Mouse (Mus musculus): ENCODE measurements at regions not wholly inside any gene's neighbourhood (a gene's known extent, or its start where the extent isn't known, plus 50 kb on each side); places are given as distances from the start of the nearest gene placed in this dataset.

DNA sequence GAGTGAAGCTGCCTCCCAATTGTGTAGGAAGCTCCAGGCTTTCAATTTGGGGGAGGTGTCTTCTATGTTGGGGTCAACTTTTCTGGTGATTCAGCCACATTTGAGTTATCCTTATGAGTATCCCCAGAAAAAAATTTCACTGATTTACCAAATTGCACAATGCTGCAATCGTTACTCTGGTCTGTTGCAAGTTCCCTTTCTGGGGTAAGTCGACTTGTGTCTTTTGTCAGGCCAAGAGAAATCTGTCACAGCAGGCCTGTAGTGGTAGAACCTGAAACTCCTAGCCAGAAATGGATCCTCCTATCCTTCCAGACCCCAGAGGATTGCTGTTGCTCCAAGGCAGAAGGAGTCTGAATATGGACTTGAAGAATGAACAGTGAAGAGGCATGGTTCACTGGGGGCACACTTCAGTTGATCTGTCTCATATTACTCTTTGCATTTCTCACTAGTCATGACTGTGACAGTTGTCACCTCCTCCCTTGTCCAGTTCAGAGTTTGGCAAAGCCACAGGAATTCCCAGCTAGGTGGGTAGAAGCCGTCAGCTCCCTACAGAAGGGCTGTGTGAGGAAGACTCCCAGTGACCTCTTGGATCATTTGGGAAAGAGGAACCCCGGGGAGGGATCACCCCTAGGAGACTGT, 114.6 kb upstream of the Btg1 start:
- Histone ChIP-seq H3K36me3 (ENCODE audit: insufficient read depth, low read length) (no peaks in the 10 kb centered on the region), H3K4me1 (ENCODE audit: insufficient read depth, low read length) (no peaks in the 10 kb centered on the region), H3K4me3 (ENCODE audit: low read depth, low read length) (no peak overlapping the region), H3K9ac (replicated peaks; ENCODE audit: low read length, poor library complexity, severe bottlenecking) (no peak overlapping the region), H3K27ac (ENCODE audit: low read depth, low read length) (no peak overlapping the region), H3K4me2 (ENCODE audit: low read depth, low read length, poor library complexity, severe bottlenecking) (no peak overlapping the region), H3K27me3 (ENCODE audit: insufficient read depth, low read length) (no peaks in the 10 kb centered on the region), H3K9me3 (ENCODE audit: low read length) (no peaks in the 10 kb centered on the region)
- no peak for TF ChIP-seq CTCF (IDR thresholded peaks at IDR 0.05)
- DNase-seq (ENCODE audit: low spot score) (no peak), ATAC-seq (ENCODE audit: low FRiP score) (no peak)
- WGBS: 89% methylated on average over 4 of the region's 4 CpGs

DNA sequence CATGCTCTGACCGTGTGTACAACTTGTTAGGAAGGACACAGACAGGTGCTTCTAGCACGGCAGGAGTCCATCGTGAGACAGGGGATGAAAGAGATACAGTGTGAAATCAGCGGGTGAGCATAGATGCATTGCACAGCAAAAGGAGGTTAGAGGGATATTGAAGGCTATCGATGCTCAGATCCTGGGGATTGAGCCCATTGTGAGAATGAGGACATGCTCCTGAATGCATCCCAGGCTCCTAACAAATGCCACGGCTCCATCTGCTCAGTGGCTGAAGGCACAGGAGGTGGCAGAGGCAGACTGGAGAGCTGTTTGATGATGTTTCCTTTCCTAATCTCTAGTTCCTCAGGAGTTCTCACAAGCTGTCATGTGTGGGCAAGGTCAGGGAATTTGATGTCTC, 114.1 kb upstream of the Btg1 start:
- H3K4me1 ChIP-seq (ENCODE audit: insufficient read depth, low read length): no peaks in the 10 kb centered on the region
- H3K36me3 ChIP-seq (ENCODE audit: insufficient read depth, low read length): no peaks in the 10 kb centered on the region
- DNase-seq (ENCODE audit: low spot score): no peak
- WGBS: 64% methylated on average over 6 of the region's 6 CpGs
- no peaks in the 10 kb centered on the region for H3K27me3 ChIP-seq (ENCODE audit: insufficient read depth, low read length)
- no peak for TF ChIP-seq CTCF (IDR thresholded peaks at IDR 0.05)
- no peak overlapping the region for H3K27ac ChIP-seq (ENCODE audit: low read depth, low read length)
- no peak for ATAC-seq (ENCODE audit: low FRiP score)
- H3K4me2 ChIP-seq (ENCODE audit: low read depth, low read length, poor library complexity, severe bottlenecking): no peak overlapping the region
- H3K9me3 ChIP-seq (ENCODE audit: low read length): no peaks in the 10 kb centered on the region
- no peak overlapping the region for H3K9ac ChIP-seq (replicated peaks; ENCODE audit: low read length, poor library complexity, severe bottlenecking)
- no peak overlapping the region for H3K4me3 ChIP-seq (ENCODE audit: low read depth, low read length)

DNA sequence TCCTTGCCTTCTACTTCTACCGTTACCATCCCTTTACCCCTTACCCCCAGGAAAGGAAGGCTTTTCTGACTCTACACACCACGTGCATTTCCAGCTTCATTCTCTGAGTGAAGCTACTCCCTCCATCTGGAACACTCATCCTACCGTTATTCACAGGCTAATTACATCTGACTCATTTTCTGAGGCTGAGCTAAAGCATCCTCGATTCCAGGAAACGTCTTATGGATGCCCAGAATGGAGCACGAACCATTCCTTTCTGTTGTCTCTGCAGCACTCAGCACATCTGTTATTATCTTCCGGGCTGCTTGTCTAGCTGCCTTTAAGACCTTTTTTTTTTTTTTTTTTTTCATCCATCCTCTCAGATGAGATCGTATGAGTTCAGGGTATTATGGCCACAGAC, 112.5 kb upstream of the Btg1 start:
- H3K36me3 ChIP-seq (ENCODE audit: insufficient read depth, low read length): no peaks in the 10 kb centered on the region
- no peak for ATAC-seq (ENCODE audit: low FRiP score)
- H3K9me3 ChIP-seq (ENCODE audit: low read length): no peaks in the 10 kb centered on the region
- H3K4me1 ChIP-seq (ENCODE audit: insufficient read depth, low read length): no peaks in the 10 kb centered on the region
- no peaks in the 10 kb centered on the region for H3K27me3 ChIP-seq (ENCODE audit: insufficient read depth, low read length)
- H3K9ac ChIP-seq (replicated peaks; ENCODE audit: low read length, poor library complexity, severe bottlenecking): no peak overlapping the region
- no peak for DNase-seq (ENCODE audit: low spot score)
- no peak for TF ChIP-seq CTCF (IDR thresholded peaks at IDR 0.05)
- no peak overlapping the region for H3K4me3 ChIP-seq (ENCODE audit: low read depth, low read length)
- WGBS: 84% methylated on average over 8 of the region's 8 CpGs
- no peak overlapping the region for H3K27ac ChIP-seq (ENCODE audit: low read depth, low read length)
- no peak overlapping the region for H3K4me2 ChIP-seq (ENCODE audit: low read depth, low read length, poor library complexity, severe bottlenecking)

- Histone ChIP-seq H3K4me3 (ENCODE audit: low read depth, low read length) (no peak overlapping the region), H3K4me2 (ENCODE audit: low read depth, low read length, poor library complexity, severe bottlenecking) (no peak overlapping the region), H3K36me3 (ENCODE audit: insufficient read depth, low read length) (no peaks in the 10 kb centered on the region), H3K27me3 (ENCODE audit: insufficient read depth, low read length) (no peaks in the 10 kb centered on the region), H3K9ac (replicated peaks; ENCODE audit: low read length, poor library complexity, severe bottlenecking) (no peak overlapping the region), H3K27ac (ENCODE audit: low read depth, low read length) (no peak overlapping the region), H3K9me3 (ENCODE audit: low read length) (no peaks in the 10 kb centered on the region), H3K4me1 (ENCODE audit: insufficient read depth, low read length) (no peaks in the 10 kb centered on the region)
- TF ChIP-seq CTCF (IDR thresholded peaks at IDR 0.05): no peak
- 85% methylated on average over 10 of the region's 10 CpGs for WGBS
- DNase-seq (ENCODE audit: low spot score) (no peak), ATAC-seq (ENCODE audit: low FRiP score) (no peak)
These were observed 101.5 kb upstream of the Btg1 start for GRCm38 (mm10) chr10:96515164-96515922.

- Histone ChIP-seq H3K4me2 (ENCODE audit: low read depth, low read length, poor library complexity, severe bottlenecking) (no peak overlapping the region), H3K36me3 (ENCODE audit: insufficient read depth, low read length) (no peaks in the 10 kb centered on the region), H3K4me3 (ENCODE audit: low read depth, low read length) (no peak overlapping the region), H3K27me3 (ENCODE audit: insufficient read depth, low read length) (no peaks in the 10 kb centered on the region), H3K27ac (ENCODE audit: low read depth, low read length) (no peak overlapping the region), H3K9ac (replicated peaks; ENCODE audit: low read length, poor library complexity, severe bottlenecking) (no peak overlapping the region), H3K4me1 (ENCODE audit: insufficient read depth, low read length) (no peaks in the 10 kb centered on the region), H3K9me3 (ENCODE audit: low read length) (no peaks in the 10 kb centered on the region)
- 76% methylated on average over 2 of the region's 2 CpGs for WGBS
- no peak for ATAC-seq (ENCODE audit: low FRiP score)
- DNase-seq (ENCODE audit: low spot score): no peak
- no peak for TF ChIP-seq CTCF (IDR thresholded peaks at IDR 0.05)
These were observed 100.9 kb upstream of the Btg1 start for GRCm38 (mm10) chr10:96515923-96516258.

DNA sequence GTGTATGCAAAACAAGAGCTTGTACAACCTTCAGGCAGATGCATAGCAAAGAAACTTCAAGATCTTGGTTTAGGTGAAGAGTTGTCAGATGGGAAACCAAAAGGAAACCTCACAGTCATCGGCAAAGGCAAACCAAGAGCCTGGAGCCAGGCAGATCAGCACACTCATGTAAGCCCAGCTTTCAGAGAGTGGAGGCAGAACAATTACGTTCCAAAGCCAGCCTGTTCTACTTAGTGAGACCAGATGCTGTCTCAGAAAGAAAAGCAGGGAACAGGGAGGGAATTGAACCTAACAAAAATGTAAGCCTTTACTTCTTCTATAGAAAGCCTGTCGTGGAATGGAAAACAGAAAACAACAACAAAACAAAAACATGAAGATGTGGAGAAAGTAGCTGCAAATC, 97.4 kb upstream of the Btg1 start:
- Histone ChIP-seq H3K4me1 (ENCODE audit: insufficient read depth, low read length) (no peaks in the 10 kb centered on the region), H3K27ac (ENCODE audit: low read depth, low read length) (no peak overlapping the region), H3K27me3 (ENCODE audit: insufficient read depth, low read length) (no peaks in the 10 kb centered on the region), H3K9ac (replicated peaks; ENCODE audit: low read length, poor library complexity, severe bottlenecking) (no peak overlapping the region), H3K36me3 (ENCODE audit: insufficient read depth, low read length) (no peaks in the 10 kb centered on the region), H3K9me3 (ENCODE audit: low read length) (no peaks in the 10 kb centered on the region), H3K4me3 (ENCODE audit: low read depth, low read length) (no peak overlapping the region), H3K4me2 (ENCODE audit: low read depth, low read length, poor library complexity, severe bottlenecking) (no peak overlapping the region)
- DNase-seq (ENCODE audit: low spot score) (no peak), ATAC-seq (ENCODE audit: low FRiP score) (no peak)
- no peak for TF ChIP-seq CTCF (IDR thresholded peaks at IDR 0.05)
- 73% methylated on average over 3 of the region's 3 CpGs for WGBS
